Mouse (Mus musculus) lung, postnatal 0 days (tissue): ENCODE data around the gene Dclk1. TPM values are rescaled to one million over a fixed set of nuclear protein-coding genes. Genes with fewer than 3 reads are reported as not detected.

Source experiments
- ATAC-seq: fragments of 200-750 bp; cut with Nextera tagmentation; 2 replicates; pipeline ENCODE4 v1.8.0; 2017; ENCODE audit warnings: moderate library complexity
- DNase-seq: peaks from one replicate; pipeline ENCODE4 v3.0.0-alpha.2; 2016; ENCODE audit warnings: low spot score
- H3K27ac ChIP-seq: fragments of 300-500 bp; sonication (generic); 2 replicates; pipeline ENCODE4 v1.5.1; 2014; ENCODE audit warnings: antibody characterized with exemption, mild to moderate bottlenecking, low read length, mixed read lengths
- H3K27me3 ChIP-seq: fragments of 300-500 bp; sonication (generic); replicated peaks from 2 replicates; pipeline ENCODE4 v1.6.1; 2014; ENCODE audit warnings: low read length, mixed read lengths; ENCODE audit not compliant: insufficient read depth
- H3K36me3 ChIP-seq: fragments of 300-500 bp; sonication (generic); 2 replicates; pipeline ENCODE4 v1.6.1; 2014; ENCODE audit warnings: low read length, mixed read lengths; ENCODE audit not compliant: insufficient read depth
- H3K4me1 ChIP-seq: fragments of 300-500 bp; sonication (generic); 2 replicates; pipeline ENCODE4 v1.6.1; 2014; ENCODE audit warnings: antibody characterized with exemption, low read depth, low read length, mixed read lengths; ENCODE audit not compliant: insufficient read depth
- H3K4me2 ChIP-seq: fragments of 300-500 bp; sonication (generic); replicated peaks from 2 replicates; pipeline ENCODE4 v1.6.1; 2014; ENCODE audit warnings: low read depth, mild to moderate bottlenecking, low read length, moderate library complexity, mixed read lengths
- H3K4me3 ChIP-seq: fragments of 300-500 bp; sonication (generic); 2 replicates; pipeline ENCODE4 v1.5.1; 2014; ENCODE audit warnings: low read depth, low read length
- H3K9ac ChIP-seq: fragments of 300-500 bp; sonication (generic); replicated peaks from 2 replicates; pipeline ENCODE4 v1.6.1; 2014; ENCODE audit warnings: low read depth, mild to moderate bottlenecking
- H3K9me3 ChIP-seq: fragments of 300-500 bp; sonication (generic); 2 replicates; pipeline ENCODE4 v1.6.1; 2016; ENCODE audit warnings: low read length, mixed read lengths
- CTCF ChIP-seq: IDR thresholded peaks from 2 replicates; pipeline ENCODE4 v1.5.1; 2016; ENCODE audit warnings: antibody characterized with exemption, mild to moderate bottlenecking
- EP300 ChIP-seq: IDR thresholded peaks from 2 replicates; pipeline ENCODE4 v1.6.1; 2016; ENCODE audit warnings: antibody characterized with exemption, mild to moderate bottlenecking, control low read depth
- WGBS: fragments of 180-500 bp; shearing (Covaris S2); extraction: QIAGEN DNeasy Blood & Tissue Kit; methylation state at CpG from one replicate; pipeline ENCODE4 v1.1.7; 2014; 5-methylcytosine and 5-hydroxymethylcytosine counted together
- polyA plus RNA-seq: library from polyadenylated mRNA; unstranded; fragments of >200 nt; fragmentation: Nextera tagmentation; extraction: Ambion mirVana; gene quantifications from 2 replicates; pipeline ENCODE4 v1.2.1, GENCODE M21; 2015

Dclk1 gene
- polyA plus RNA-seq, 1 experiment from 2014 or later: 3.1 TPM

DNA sequence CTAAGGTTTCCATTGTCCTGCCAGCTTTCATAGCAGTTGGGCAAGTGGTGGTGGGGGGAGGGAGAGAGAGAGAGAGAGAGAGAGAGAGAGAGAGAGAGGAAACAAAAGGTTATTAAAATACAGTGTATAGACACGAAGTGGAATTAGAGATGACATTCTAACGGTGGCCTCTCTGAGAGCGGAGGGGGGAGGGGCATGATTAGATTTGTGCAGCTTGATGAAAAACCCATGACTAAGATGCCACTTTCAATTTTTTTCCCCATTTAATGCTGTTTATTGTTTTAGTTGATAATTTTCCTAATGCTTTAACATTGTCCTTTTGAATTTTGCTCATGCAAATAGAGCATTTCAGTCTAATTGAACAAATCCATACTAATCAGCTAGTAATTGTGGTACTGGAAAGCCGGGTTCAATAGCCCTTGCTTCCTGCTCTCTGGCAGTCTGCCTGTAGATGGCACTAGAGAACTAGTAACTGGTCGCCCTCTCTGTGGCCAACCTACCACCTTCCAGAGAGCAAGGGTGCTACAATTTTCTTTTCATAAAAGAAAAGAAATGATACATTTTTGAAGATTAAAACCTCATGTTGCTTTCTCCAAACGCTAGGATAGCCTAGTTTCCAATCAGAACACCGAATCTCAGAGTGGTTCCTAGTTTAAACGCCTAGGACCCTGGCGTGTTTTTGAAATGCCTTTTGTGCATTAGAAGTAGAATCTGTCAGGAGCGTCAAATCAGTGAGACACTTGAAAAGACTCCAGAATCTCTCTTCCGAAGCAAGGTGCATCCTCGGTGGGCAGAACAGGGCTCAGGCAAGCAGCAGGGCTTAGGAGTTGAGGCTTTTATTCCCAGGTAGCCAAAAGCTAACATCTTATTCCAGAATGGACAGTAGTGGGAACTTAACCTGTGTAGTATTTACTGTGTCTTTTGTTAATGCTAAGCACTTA is 278.3 kb downstream of the Dclk1 start:
- TF ChIP-seq EP300: no peak
- TF ChIP-seq CTCF: peak; percentile 83
- peak; percentile 81 for DNase-seq
- no peak overlapping the region for H3K27ac ChIP-seq
- H3K4me1 ChIP-seq: no peaks in the 10 kb centered on the region
- H3K4me3 ChIP-seq: no peak overlapping the region
- no peaks in the 10 kb centered on the region for H3K9me3 ChIP-seq
- H3K4me2 ChIP-seq: no peak overlapping the region
- no peaks in the 10 kb centered on the region for H3K27me3 ChIP-seq
- 0 out of 2 replicates have a peak, but pooled peaks have one; percentile 46 for ATAC-seq
- no peaks in the 10 kb centered on the region for H3K36me3 ChIP-seq
- 24% methylated on average over 12 of the region's 12 CpGs for WGBS
- H3K9ac ChIP-seq: no peak overlapping the region

GRCm38 (mm10) chr3:55521776-55522175 is 279.6 kb downstream of the Dclk1 start:
- no peak overlapping the region for H3K4me2 ChIP-seq
- no peaks in the 10 kb centered on the region for H3K36me3 ChIP-seq
- 78% methylated on average over 8 of the region's 8 CpGs for WGBS
- H3K4me1 ChIP-seq: no peaks in the 10 kb centered on the region
- no peaks in the 10 kb centered on the region for H3K27me3 ChIP-seq
- TF ChIP-seq EP300: no peak
- no peaks in the 10 kb centered on the region for H3K9me3 ChIP-seq
- DNase-seq (no peak), ATAC-seq (no peak)
- no peak overlapping the region for H3K27ac ChIP-seq
- H3K4me3 ChIP-seq: no peak overlapping the region
- H3K9ac ChIP-seq: no peak overlapping the region

- Histone ChIP-seq H3K9me3 (no peaks in the 10 kb centered on the region), H3K4me3 (no peak overlapping the region), H3K4me1 (no peaks in the 10 kb centered on the region), H3K27ac (no peak overlapping the region), H3K36me3 (no peaks in the 10 kb centered on the region), H3K27me3 (no peaks in the 10 kb centered on the region), H3K4me2 (no peak overlapping the region), H3K9ac (no peak overlapping the region)
- DNase-seq (no peak), ATAC-seq (no peak)
- TF ChIP-seq CTCF: no peak
- WGBS: 66% methylated on average over 7 of the region's 7 CpGs
These were observed 281.1 kb downstream of the Dclk1 start for GRCm38 (mm10) chr3:55523224-55523623.

DNA sequence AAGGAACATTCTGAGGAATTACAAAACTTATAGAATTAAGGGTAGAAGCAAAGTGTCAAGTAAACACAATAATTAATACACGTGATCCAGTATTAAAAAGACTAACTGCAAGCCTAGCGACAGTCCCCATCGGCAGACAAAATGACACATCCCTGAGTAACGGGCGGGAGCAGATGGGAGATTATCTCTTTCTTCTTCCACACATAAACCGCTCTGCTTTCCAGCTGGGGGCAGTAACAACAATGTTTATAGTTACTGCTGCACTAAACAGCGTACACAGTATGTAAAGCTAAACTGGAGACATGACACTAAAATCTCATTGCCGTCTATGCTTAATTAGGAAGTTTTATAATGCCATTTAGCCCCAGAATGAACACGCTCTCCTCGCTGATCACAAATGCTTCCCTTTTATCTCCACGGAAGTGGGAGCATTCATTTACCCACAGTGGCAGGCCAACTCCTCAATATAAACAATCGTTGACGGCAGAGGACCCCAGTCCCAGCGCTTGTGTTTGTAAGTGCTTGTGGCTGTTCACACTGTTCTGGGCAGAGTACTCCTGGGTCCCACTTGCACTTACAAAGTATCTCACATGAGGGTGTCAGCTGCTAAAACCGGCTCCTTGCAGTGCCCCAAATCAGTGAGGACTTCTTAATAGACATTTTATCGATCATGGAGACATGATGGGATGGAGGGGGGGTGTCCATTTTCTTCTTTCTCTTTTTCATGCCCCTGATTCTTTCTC is 281.7 kb downstream of the Dclk1 start:
- WGBS: 38% methylated on average over 16 of the region's 16 CpGs
- H3K4me2 ChIP-seq: peak overlapping the region; percentile 14; the same call in 1 of the 2 replicates
- ATAC-seq (no peak), DNase-seq (no peak)
- H3K4me3 ChIP-seq: no peak overlapping the region
- H3K36me3 ChIP-seq: no peaks in the 10 kb centered on the region
- no peak overlapping the region for H3K27ac ChIP-seq
- H3K9ac ChIP-seq: no peak overlapping the region
- no peaks in the 10 kb centered on the region for H3K4me1 ChIP-seq
- H3K9me3 ChIP-seq: no peaks in the 10 kb centered on the region
- no peaks in the 10 kb centered on the region for H3K27me3 ChIP-seq
- TF ChIP-seq CTCF: peak; percentile 35
- no peak for TF ChIP-seq EP300

GRCm38 (mm10) chr3:55524491-55525195 is 282.5 kb downstream of the Dclk1 start:
- Histone ChIP-seq H3K9ac (no peak overlapping the region), H3K4me2 (no peak overlapping the region), H3K4me3 (no peak overlapping the region), H3K4me1 (no peaks in the 10 kb centered on the region), H3K27me3 (no peaks in the 10 kb centered on the region), H3K9me3 (no peaks in the 10 kb centered on the region), H3K36me3 (no peaks in the 10 kb centered on the region), H3K27ac (no peak overlapping the region)
- TF ChIP-seq EP300: no peak
- TF ChIP-seq CTCF: no peak
- DNase-seq (no peak), ATAC-seq (no peak)
- 86% methylated on average over 9 of the region's 9 CpGs for WGBS

DNA sequence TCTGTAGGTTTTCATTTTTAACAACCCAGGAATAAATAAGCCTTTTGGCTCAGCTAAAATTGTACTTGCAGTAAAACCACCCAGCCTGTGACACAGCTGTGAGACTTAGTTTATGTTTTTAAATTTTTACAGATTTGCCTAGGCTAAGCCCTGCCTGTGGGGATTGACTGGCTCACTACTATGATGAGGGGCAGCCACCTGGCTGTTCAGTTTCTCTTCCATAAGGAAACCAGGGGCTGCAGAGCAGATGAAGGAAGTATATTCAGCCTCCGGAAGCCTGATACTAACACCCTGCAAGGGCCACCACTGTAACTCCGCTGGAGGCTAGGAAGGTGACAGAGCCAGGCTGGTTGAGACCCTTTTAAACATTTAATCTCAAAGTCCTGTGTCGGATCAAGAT is 284.3 kb downstream of the Dclk1 start:
- TF ChIP-seq EP300 (no peak), CTCF (no peak)
- WGBS: 82% methylated on average over 3 of the region's 3 CpGs
- no peak overlapping the region for H3K4me2 ChIP-seq

More for the DNA sequence above, 284.3 kb downstream of the Dclk1 start:
- H3K4me3 ChIP-seq: no peak overlapping the region
- H3K27me3 ChIP-seq: no peaks in the 10 kb centered on the region
- no peaks in the 10 kb centered on the region for H3K9me3 ChIP-seq
- no peak overlapping the region for H3K27ac ChIP-seq
- no peaks in the 10 kb centered on the region for H3K36me3 ChIP-seq
- H3K4me1 ChIP-seq: no peaks in the 10 kb centered on the region
- ATAC-seq (no peak), DNase-seq (no peak)
- H3K9ac ChIP-seq: no peak overlapping the region
